Mouse (Mus musculus): ENCODE measurements around the gene Acsl6.
"Not testable (repeated sequence)": the region's sequence is repeated elsewhere in the genome, so short reads cannot be mapped to it uniquely, and the experiment has no call there.

The Acsl6 gene

GRCm38 (mm10) chr11:54303728-54304470 is at the start of gene Acsl6:
Gene Acsl6 (plus strand): TSS chr11:54303798.
- peak; percentile 16 to 29 for DNase-seq

DNA sequence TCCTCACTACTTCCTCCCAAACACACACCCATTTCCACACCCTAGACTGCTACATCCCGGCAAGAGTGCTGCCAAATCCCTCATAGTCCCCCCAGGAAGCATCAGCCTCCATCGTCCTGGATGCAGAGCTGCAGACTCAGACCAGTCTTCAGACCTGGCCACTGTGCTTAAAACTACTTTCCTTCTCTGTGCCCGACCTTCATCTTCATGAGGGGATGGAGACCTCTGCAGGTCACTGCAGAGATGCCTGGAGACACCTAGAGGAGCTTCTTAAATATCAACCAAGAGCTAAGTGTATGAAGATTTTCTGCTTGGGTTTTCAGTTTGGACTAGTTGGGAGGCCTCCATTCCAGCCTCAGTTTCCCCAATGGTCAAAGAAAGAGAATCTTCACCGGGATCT is 49.5 kb upstream of the Acsl6 start:
- DNase-seq: peak; percentile 6 to 18

GRCm38 (mm10) chr11:54256624-54257376 is 46.8 kb upstream of the Acsl6 start:
- DNase-seq: peak; percentile 77 to 81

- DNase-seq: no peak
Measured at GRCm38 (mm10) chr11:54263405-54264031, 40.1 kb upstream of the Acsl6 start.

DNA sequence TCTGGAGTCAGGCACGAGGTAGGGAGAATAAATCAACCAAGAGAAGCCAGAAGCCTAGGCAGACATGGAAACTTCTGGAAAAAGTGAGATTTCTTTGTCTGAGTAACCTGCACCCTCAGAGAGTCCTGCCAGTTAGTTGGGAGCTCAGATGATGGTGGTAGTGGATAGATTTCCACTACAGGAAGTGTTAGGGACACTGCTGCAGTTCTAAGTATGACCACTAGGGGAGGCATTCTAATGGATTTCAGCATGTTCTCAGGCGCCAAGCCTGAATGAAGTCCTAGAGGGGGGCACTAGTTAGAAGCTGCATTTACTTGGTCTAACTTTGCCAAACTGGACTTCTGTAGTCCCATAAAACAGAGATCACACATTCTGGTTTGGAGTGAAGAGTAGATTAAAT is 39.1 kb upstream of the Acsl6 start:
- peak; percentile 51 to 59 for DNase-seq

DNA sequence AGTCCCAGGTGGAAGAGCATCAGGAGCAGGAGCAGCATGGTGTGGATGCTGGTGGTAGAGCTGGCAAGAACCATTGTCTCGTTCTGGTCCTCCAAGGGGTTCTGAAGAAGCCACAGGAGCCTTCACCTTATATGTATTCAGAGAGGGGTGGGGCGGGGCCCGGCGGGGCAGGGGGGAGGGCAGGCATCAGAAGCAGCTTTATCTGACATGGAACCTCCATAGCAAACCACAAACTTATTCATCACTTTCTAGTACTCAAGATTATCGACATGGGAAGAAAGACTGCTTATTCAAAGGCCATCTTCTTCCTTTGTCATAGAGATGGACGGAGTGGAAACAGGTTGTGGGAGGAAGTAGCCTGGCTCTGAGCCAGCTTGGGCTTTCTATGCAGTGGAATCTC is 36.4 kb upstream of the Acsl6 start, which contains the start of gene Il3:
Gene Il3 (minus strand): TSS at position 101 of the 400 bp plus-strand sequence.
- DNase-seq: no peak

DNA sequence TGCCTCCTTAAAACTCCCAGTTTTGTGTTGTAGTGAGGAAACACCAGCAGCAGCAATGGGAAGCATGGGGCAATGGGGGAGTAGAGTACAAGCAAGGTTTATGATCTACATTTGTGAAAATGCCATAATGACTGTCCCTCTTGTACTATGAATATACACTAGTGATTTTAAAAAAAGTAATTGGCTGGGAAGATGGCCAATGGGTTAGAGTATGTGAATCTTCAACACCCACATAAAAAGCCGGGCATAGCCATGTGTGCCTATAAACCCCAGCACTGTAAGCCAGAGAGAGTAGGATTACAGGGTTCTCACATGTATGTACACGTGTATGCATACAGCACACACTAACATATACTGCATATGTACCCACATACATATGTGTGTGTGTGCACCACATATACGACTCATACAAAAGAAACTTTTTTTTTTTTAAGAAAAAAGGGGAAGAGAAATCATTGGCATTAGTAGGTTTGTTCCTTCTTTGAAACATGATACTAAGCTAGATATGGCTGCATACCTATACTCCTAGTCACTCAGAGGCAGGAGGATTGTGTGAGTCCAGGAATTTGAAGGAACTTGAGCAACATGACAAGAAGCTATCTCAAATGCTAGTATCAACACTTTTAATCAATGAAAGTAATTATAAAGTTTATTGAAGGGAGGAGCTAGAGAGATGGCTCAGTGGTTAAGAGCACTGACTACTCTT is 34.3 kb upstream of the Acsl6 start:
- DNase-seq: no peak

- no peak for DNase-seq
Measured at GRCm38 (mm10) chr11:54271437-54271949, 32.1 kb upstream of the Acsl6 start.

- no peak for DNase-seq
Measured at GRCm38 (mm10) chr11:54287821-54288453, 15.7 kb upstream of the Acsl6 start.

DNA sequence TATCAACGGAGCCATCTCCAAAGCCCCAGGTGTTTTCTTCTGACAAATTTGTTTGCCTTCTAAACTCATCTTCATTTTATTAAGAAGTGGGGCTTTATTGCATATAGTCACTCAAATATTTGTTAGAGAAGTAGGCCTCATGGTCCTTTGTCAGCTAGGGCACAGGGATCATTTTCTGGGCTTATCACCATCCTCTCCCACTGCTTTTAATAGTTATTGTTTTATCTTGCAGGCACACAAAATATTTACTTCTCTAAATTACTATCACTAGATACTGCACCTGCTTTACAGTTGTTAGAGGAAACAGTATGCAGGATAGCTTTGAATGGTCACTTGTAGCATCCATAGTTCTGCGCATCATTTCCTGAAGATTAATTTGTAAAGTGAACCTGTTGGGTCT is 11.4 kb upstream of the Acsl6 start:
- no peak for DNase-seq

DNA sequence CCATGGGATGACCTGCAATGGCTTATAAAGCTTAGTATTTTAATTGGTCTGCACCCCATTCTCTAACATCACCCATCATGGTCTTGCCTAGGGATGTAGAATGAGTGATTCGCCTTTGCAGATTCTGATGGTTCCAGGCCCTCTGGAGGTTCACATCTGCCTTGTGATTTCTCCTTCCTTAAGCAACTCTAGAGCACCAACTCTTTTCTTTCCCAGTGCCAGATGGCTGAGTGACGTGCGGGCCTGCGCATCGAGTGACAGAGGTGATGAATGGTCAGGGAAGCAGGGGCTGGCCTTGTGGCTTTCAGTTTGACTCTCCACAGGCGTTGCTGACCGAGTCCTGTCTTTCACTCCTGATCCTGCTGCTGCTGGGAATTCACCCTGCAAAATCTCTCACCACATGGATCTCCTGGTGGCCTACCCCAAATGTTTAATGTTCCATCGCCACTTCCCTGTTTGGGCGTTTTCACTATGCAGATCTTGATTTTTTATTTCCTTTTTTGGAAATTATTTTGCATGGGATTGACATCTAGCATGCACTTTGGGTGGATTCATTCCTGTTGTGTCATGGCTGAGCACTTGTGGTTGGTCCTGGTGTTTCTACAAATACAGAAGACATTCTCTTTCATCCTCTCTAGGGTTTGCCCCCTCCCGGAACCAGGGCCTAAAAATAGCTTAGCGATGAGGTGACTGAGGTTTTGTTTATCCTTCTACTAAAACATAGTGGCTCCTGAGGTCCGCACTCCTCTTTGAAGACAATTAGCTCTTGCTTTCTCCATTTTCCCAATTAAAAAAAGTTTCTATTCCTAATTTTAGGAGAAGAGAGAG is 9.4 kb upstream of the Acsl6 start:
- DNase-seq: no peak

DNA sequence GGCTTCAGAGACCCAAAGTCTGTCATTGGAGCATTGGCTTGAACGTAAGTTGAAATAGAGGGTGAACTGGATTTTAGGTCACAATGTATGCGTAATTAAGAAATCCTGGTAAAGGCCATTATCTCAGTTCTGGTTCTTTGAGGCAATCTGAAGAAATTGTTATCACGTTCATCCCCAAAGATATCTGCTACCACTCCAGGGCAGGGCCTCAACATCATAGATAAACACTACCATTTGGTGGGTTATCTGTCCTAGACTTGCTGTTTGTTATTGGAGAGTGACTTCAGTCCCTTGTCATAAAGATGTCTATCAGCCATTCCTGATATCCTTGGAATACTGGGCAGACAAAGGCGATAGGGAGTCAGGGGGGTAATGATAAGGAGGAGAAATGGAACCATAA is 7.6 kb upstream of the Acsl6 start:
- no peak for DNase-seq

- no peak for DNase-seq
Measured at GRCm38 (mm10) chr11:54296734-54297133, 6.9 kb upstream of the Acsl6 start.

- DNase-seq: not testable (repeated sequence)
Measured at GRCm38 (mm10) chr11:54297471-54297870, 6.1 kb upstream of the Acsl6 start.

DNA sequence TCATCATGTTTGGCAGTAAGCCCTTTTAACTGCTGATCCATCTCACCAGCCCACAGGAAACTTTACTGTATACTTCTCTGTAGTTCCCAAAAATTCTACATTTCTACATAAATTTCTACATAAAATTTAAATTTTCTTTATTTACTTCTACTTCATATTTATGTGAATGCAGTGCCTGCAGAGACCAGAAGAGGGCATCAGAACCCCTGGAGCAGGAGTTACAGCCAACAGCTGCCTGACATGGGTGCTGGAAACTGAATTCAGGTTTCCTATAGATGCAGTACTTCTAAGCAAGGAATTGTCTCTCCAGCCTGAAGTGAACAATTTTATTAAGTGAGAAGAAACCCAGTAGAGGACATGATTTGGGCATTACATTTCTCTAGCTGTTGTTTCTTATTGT is 4.8 kb upstream of the Acsl6 start:
- DNase-seq: no peak

- DNase-seq: no peak
Measured at GRCm38 (mm10) chr11:54301994-54302393, 1.6 kb upstream of the Acsl6 start.

DNA sequence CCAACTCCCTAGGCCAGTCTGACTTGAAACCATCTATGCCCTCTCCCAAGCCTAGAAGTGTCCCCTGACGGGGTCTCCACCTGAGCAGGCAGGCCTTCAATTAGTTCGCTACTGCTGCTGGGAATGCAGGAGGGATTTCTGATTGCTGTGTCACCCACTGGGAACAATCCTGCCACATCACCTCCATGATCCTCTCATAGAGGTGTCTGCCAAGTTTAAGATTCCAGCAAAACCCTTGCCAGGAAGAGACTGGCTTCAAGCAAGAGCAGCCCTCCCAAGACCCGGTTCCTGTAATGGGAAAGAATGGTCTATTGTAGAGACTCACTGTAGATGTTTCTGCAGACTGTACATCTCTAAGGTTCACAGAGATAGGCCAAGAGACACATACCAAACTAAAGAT is 992 bp upstream of the Acsl6 start:
- DNase-seq: no peak

DNA sequence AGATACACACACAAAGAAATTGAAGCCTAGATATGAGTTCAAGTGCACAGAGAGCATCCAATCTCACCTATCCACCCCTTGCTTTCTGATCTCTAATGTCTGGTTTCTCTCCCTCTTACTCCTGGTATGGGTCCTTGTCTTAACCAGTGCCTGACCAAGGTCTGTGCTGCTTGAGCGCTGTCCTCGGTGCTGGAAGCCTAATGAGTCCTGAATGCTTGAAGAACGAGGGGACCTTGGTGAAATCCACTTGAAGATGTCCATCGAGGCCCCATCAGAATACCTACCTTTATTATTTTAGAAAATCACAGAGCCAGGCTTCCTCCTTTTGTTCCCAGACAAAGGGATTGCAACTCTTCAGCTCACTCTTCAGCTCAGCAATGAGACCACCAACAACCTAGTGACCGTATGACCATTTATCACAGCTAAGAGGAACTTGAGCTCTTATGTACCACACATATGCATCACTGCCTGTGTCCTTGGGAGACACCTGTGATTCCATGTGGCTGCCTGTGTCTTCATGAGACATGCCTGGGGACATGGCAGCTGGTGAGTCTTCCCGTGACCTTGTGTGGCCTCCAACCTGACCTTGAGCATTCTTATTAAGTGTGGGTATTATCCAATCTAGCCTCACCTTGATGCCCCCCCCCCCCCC is 396 bp upstream of the Acsl6 start:
- DNase-seq: peak; percentile 85 to 87

- no peak for DNase-seq
Measured at GRCm38 (mm10) chr11:54304471-54304873, 874 bp downstream of the Acsl6 start.

DNA sequence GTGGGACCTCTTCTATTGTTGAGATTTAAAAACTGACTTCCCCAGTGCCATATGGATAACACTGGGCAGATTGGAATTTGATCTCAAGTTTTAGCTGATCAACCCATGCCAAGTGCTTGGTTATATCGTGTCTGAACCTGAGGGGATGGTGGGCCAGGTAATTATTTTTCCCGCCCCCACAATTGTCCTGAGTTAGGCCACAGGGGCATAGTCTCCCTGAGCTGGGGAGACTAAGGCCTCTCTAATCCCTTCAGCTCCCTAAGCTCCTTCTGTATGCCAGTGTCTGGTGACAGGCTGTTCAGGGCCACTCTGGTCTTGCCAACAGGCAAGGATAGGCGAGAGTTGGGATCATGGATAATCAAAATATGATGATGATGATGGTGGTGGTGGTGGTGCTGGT is 1.7 kb downstream of the Acsl6 start:
- no peak for DNase-seq

Data from kidney, postnatal 4 days (tissue).